Mouse (Mus musculus) stomach, embryonic 16.5 days (tissue): Measurements from ENCODE around the gene Sspn. TPM values are rescaled to one million over a fixed set of nuclear protein-coding genes. Genes with fewer than 3 reads are reported as not detected.
A peak's percentile ranks its signal among the peaks of the same experiment; 100 is the strongest.

Experiments
- ATAC-seq: fragments of 200-750 bp; cut with Nextera tagmentation; 2 replicates; pipeline ENCODE4 v1.8.0; 2017; ENCODE audit warnings: moderate number of reproducible peaks, moderate TSS enrichment; ENCODE audit not compliant: insufficient read depth, low FRiP score
- H3K27ac ChIP-seq: fragments of 300-500 bp; sonication (generic); 2 replicates; pipeline ENCODE4 v1.5.1; 2014; ENCODE audit warnings: low read length
- H3K27me3 ChIP-seq: fragments of 300-500 bp; sonication (generic); 2 replicates; pipeline ENCODE4 v1.6.1; 2014; ENCODE audit warnings: low read length, control low read depth, mixed read lengths; ENCODE audit not compliant: control insufficient read depth, insufficient read depth
- H3K36me3 ChIP-seq: fragments of 300-500 bp; sonication (generic); 2 replicates; pipeline ENCODE4 v1.6.1; 2014; ENCODE audit warnings: low read length; ENCODE audit not compliant: control insufficient read depth, insufficient read depth
- H3K4me1 ChIP-seq: fragments of 300-500 bp; sonication (generic); 2 replicates; pipeline ENCODE4 v1.6.1; 2014; ENCODE audit warnings: low read length, control low read depth, mixed read lengths; ENCODE audit not compliant: control insufficient read depth, insufficient read depth
- H3K4me2 ChIP-seq: fragments of 300-500 bp; sonication (generic); 2 replicates; pipeline ENCODE4 v1.6.1; 2014; ENCODE audit warnings: low read depth, low read length, mixed read lengths
- H3K4me3 ChIP-seq: fragments of 300-500 bp; sonication (generic); replicated peaks from 2 replicates; pipeline ENCODE4 v1.5.1; 2014; ENCODE audit warnings: mild to moderate bottlenecking, low read length
- H3K9ac ChIP-seq: fragments of 300-500 bp; sonication (generic); 2 replicates; pipeline ENCODE4 v1.6.1; 2014; ENCODE audit warnings: low read length
- H3K9me3 ChIP-seq: fragments of 300-500 bp; sonication (generic); replicated peaks from 2 replicates; pipeline ENCODE4 v1.6.1; 2016; ENCODE audit warnings: low read length, control low read depth; ENCODE audit not compliant: control insufficient read depth
- WGBS: fragments of 180-500 bp; shearing (Covaris S2); extraction: QIAGEN DNeasy Blood & Tissue Kit; methylation state at CpG from one replicate; pipeline ENCODE4 v1.1.7; 2014; 5-methylcytosine and 5-hydroxymethylcytosine counted together
- polyA plus RNA-seq: library from polyadenylated mRNA; unstranded; fragments of >200 nt; fragmentation: Nextera tagmentation; extraction: Ambion mirVana; gene quantifications from 2 replicates; pipeline ENCODE4 v1.2.1, GENCODE M21; 2015

Gene Sspn
- polyA plus RNA-seq, 1 experiment from 2014 or later: 17.5 TPM

DNA sequence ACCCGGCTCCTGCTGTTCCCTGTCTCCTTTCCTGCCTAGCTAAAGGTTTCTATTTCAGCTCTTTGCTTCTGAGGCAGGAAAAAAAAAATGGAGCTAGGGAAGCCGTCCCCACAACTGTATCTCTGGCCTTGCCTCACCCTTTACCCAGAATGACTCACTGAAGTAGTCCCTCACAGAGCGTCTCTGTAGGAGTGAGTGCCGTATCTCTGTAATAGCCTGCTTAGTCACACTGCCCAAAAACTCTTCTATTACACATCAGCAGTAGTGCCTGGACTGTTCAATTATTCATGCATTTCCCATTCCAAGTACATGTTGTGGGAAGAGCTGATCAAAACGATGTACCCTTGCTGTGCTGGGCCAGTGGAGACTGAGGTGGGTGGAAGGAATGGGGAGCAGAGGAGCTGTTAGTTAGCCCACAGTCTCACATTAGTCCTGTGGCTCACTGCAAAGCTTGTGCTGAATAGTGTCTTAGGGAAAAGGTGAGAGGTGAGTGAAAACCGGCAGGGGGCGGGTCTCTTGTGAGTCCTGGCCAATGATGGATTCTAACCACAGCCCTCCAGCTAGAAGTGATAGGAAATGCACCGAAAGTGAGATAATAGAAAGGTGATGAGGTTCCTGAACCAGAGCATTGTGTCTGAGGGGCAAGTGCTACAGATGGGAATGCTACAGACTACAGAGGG, 46.5 kb downstream of the Sspn start:
- no peak overlapping the region for H3K27ac ChIP-seq
- H3K36me3 ChIP-seq: no peaks in the 10 kb centered on the region
- WGBS: 70% methylated on average over 8 of the region's 8 CpGs
- H3K4me3 ChIP-seq: no peak overlapping the region
- no peak overlapping the region for H3K4me2 ChIP-seq
- H3K9ac ChIP-seq: no peak overlapping the region
- ATAC-seq: no peak
- H3K9me3 ChIP-seq: no peaks in the 10 kb centered on the region
- no peaks in the 10 kb centered on the region for H3K4me1 ChIP-seq
- no peaks in the 10 kb centered on the region for H3K27me3 ChIP-seq

DNA sequence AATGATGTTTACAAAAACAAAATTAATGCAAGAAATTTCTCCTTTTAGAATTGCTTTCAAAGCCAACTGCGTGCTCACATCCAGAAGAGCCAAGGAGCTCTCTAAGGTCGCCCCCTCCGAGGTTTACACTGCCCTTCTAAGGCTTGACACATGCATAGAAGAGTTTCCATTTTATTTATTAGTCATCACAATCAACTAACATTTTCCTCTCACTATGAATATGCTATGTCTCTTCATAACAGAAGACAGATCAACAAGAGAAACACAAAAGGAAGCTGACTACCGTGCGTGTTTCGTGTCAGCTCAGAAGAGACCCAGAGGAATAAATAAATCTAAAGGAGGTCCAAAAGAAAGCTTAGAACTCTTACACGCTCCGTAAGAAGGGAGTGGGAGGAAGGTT, 49.6 kb downstream of the Sspn start:
- Histone ChIP-seq H3K9ac (no peak overlapping the region), H3K4me3 (no peak overlapping the region), H3K9me3 (no peaks in the 10 kb centered on the region), H3K4me2 (no peak overlapping the region), H3K27ac (no peak overlapping the region), H3K36me3 (no peaks in the 10 kb centered on the region), H3K4me1 (no peaks in the 10 kb centered on the region), H3K27me3 (no peaks in the 10 kb centered on the region)
- 86% methylated on average over 8 of the region's 8 CpGs for WGBS
- ATAC-seq: no peak

DNA sequence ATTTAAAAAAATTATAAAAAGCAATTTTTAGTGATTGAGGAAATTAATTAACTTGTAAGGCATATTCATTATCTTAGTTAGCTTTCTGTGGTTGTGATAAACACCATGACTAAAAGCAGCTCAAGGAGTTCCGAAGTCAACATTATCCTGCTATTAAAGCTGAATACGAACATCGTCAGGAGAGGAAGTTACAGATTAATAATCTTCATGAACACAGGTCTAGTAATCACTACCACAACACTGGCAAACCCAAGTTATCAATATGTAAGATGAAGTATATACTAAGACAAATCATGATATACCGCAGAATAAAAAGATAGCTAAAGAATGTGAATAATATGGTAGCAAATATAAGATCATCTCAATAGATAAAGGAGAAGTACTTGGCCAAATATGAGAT, 50.9 kb downstream of the Sspn start:
- no peak overlapping the region for H3K4me2 ChIP-seq
- WGBS: 91% methylated on average over 4 of the region's 4 CpGs
- H3K36me3 ChIP-seq: no peaks in the 10 kb centered on the region
- H3K9me3 ChIP-seq: no peaks in the 10 kb centered on the region
- H3K27ac ChIP-seq: no peak overlapping the region
- H3K4me1 ChIP-seq: no peaks in the 10 kb centered on the region
- no peak overlapping the region for H3K9ac ChIP-seq
- H3K27me3 ChIP-seq: no peaks in the 10 kb centered on the region
- no peak for ATAC-seq
- H3K4me3 ChIP-seq: no peak overlapping the region

- H3K27me3 ChIP-seq: no peaks in the 10 kb centered on the region
- no peak overlapping the region for H3K9ac ChIP-seq
- no peaks in the 10 kb centered on the region for H3K36me3 ChIP-seq
- peaks cover 12% of the 10 kb centered on the region for H3K4me1 ChIP-seq
- ATAC-seq: no peak
- 73% methylated on average over 1 of the region's 1 CpGs for WGBS
- H3K9me3 ChIP-seq: no peaks in the 10 kb centered on the region
- no peak overlapping the region for H3K27ac ChIP-seq
- H3K4me2 ChIP-seq: no peak overlapping the region
- no peak overlapping the region for H3K4me3 ChIP-seq
Measured at GRCm38 (mm10) chr6:145990578-145990977, 59.1 kb downstream of the Sspn start.

DNA sequence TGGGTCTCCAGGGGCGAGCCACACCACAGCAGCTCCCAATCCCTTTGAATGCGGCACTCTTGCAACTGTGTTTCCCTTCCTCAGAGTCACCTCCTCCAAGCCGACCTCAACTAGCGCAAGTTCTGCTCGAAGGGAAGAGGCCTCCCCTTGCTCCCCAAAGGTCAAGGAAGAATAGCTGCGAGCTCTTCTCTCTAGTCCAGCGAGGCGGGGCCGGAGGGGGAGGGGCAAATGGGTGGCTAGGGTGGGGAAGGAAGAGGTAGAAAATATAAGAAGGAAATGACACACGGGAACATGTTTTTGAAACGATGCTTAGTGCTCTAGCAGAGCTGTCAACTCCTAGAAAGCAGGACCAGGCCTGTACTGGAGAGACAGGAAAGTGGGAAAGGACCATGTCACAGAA, 61.1 kb downstream of the Sspn start:
- H3K4me3 ChIP-seq: no peak overlapping the region
- no peaks in the 10 kb centered on the region for H3K27me3 ChIP-seq
- no peaks in the 10 kb centered on the region for H3K36me3 ChIP-seq
- 0 out of 2 replicates have a peak overlapping the region, but pooled peaks have one; percentile 13 for H3K27ac ChIP-seq
- H3K4me1 ChIP-seq: peaks cover 12% of the 10 kb centered on the region
- no peaks in the 10 kb centered on the region for H3K9me3 ChIP-seq
- 71% methylated on average over 11 of the region's 11 CpGs for WGBS
- no peak overlapping the region for H3K9ac ChIP-seq
- no peak for ATAC-seq
- no peak overlapping the region for H3K4me2 ChIP-seq

DNA sequence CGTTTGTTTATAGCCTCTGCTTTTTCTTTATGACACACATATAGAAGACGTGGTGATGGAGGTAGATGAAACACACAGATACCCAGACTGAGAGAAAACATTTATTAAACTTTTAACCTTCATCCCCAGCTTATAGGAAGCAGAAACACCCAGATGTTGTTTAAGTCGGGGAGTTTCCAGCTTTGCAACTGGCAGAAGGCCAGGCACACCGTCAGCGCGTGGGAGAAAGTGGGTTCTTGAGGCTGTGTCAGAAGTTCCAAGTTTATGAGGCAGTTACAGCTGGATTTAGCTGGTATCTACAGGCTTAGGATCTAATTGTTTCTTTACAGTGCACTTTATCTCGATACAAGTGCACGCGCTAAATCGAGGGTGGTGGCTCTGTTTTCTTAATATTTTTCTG, 61.5 kb downstream of the Sspn start:
- ATAC-seq: peak; percentile 21; the same call in 1 of the 2 replicates
- Histone ChIP-seq H3K4me2 (no peak overlapping the region), H3K27me3 (no peaks in the 10 kb centered on the region), H3K4me3 (no peak overlapping the region), H3K36me3 (no peaks in the 10 kb centered on the region), H3K27ac (0 out of 2 replicates have a peak overlapping the region, but pooled peaks have one; percentile 13), H3K4me1 (peaks cover 12% of the 10 kb centered on the region), H3K9me3 (no peaks in the 10 kb centered on the region), H3K9ac (no peak overlapping the region)
- WGBS: 31% methylated on average over 10 of the region's 10 CpGs

- ATAC-seq: peak; percentile 80; the same call in 1 of the 2 replicates
- 26% methylated on average over 13 of the region's 13 CpGs for WGBS
- Histone ChIP-seq H3K9ac (no peak overlapping the region), H3K4me3 (no peak overlapping the region), H3K4me2 (no peak overlapping the region), H3K9me3 (no peaks in the 10 kb centered on the region), H3K27ac (peak overlapping the region; percentile 72), H3K4me1 (peaks cover 5% of the 10 kb centered on the region; the same call in 1 of the 2 replicates), H3K36me3 (no peaks in the 10 kb centered on the region), H3K27me3 (no peaks in the 10 kb centered on the region)
Measured at GRCm38 (mm10) chr6:145998314-145999007, 67.0 kb downstream of the Sspn start.

DNA sequence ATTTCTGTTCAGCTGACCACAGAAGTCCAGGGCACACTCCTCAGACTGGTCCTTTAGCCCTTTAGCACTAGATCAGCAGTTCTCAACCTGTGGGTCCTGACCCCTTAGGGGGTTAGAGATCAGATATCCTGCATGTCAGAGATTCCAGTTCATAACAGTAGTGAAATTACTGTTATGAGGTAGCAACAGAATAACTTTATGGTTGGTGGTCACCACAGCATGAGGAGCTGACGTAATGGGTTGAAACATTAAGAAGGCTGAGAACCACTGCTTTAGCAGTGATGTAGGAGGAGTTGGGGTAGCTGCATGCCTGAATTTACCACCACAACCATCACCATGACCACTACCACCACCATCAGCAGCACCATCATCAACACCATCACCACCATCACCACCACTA, 69.3 kb downstream of the Sspn start:
- H3K4me3 ChIP-seq: no peak overlapping the region
- H3K4me1 ChIP-seq: 0 out of 2 replicates have a peak, but pooled peaks cover 4% of the 10 kb centered on the region
- no peaks in the 10 kb centered on the region for H3K36me3 ChIP-seq
- H3K9me3 ChIP-seq: no peaks in the 10 kb centered on the region
- H3K9ac ChIP-seq: no peak overlapping the region
- 100% methylated on average over 1 of the region's 1 CpGs for WGBS
- no peaks in the 10 kb centered on the region for H3K27me3 ChIP-seq
- no peak for ATAC-seq
- H3K27ac ChIP-seq: no peak overlapping the region
- H3K4me2 ChIP-seq: no peak overlapping the region

GRCm38 (mm10) chr6:146001396-146002191, 70.2 kb downstream of the Sspn start:
- 89% methylated on average over 22 of the region's 22 CpGs for WGBS
- H3K27me3 ChIP-seq: no peaks in the 10 kb centered on the region
- H3K27ac ChIP-seq: no peak overlapping the region
- H3K9ac ChIP-seq: no peak overlapping the region
- H3K4me2 ChIP-seq: no peak overlapping the region
- H3K4me3 ChIP-seq: no peak overlapping the region
- no peaks in the 10 kb centered on the region for H3K36me3 ChIP-seq
- no peak for ATAC-seq
- 0 out of 2 replicates have a peak, but pooled peaks cover 4% of the 10 kb centered on the region for H3K4me1 ChIP-seq
- no peaks in the 10 kb centered on the region for H3K9me3 ChIP-seq
